Comparison of ENCODE assay signal across 10 mouse cellular contexts in the genomic region with DNA sequence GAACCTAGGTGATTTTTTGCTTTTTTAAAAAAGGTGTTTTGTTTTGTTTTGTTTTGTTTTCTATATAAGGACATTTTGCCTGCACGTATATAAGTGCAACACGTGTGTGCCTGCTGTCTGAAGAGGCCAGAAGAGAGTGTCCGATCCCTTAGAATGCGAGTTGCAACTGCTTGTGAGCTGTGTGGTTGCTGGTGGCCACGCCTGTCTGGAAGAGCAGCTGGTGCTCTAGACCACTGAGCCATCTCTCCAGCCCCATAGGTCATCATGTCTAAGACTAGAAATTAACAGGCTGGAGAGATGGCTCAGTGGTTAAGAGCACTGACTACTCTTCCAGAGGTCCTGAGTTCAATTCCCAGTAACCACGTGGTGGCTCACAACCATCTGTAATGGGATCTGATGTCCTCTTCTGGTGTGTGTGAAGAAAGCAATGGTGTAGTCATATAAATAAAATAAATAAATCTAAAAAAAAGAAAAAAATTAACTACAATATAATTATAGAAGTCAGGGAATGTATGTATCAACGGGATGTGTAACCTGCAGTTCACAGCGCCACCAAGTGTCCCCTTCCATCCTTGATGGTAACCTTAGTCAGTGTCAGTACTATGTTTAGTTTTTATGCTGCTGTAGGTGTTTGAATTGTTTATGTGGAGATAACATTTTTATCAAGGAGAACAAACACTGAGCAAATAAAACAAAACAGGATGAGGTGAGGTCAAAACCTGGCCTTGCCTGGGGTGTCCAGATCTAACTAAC. TPM values are rescaled to one million over a fixed set of nuclear protein-coding genes. Genes with fewer than 3 reads are reported as not detected.
A peak's percentile ranks its signal among the peaks of the same experiment; 100 is the strongest.
DNase-seq lines count a peak whose midpoint lies in the region; TF ChIP-seq lines count a peak whose summit lies in the region.
"Had no signal": no experiment of that assay in that cellular context is flagged by ENCODE, and none has a peak within 500 bp of the region (broad histone marks: within the 10 kb centered on the region; RNA-seq: fewer than 3 reads in every experiment).

No protein-coding gene starts in this region.

- H3K4me3 ChIP-seq in gastrocnemius, adult 2 months, result no peak overlapping the region
- no peak overlapping the region for H3K4me3 ChIP-seq in left cerebral cortex, adult 2 months
- no peak overlapping the region for H3K4me3 ChIP-seq in embryonic fibroblast, embryonic 13.5 days (ENCODE audit: insufficient read depth, low read length)
- H3K4me3 ChIP-seq: lung, embryonic 15.5 days had no signal

- H3K4me1 ChIP-seq in embryonic fibroblast, embryonic 13.5 days (ENCODE audit: control insufficient read depth, insufficient read depth, low read length), result no peaks in the 10 kb centered on the region
- H3K4me1 ChIP-seq: lung, embryonic 15.5 days had no signal

- TF ChIP-seq POLR2A in embryonic fibroblast, embryonic 13.5 days (IDR thresholded peaks at IDR 0.05; ENCODE audit: low read depth, low read length), result no peak

- H3K27ac ChIP-seq in gastrocnemius, adult 2 months, result no peak overlapping the region
- H3K27ac ChIP-seq in left cerebral cortex, adult 2 months, result no peak overlapping the region
- H3K27ac ChIP-seq in embryonic fibroblast, embryonic 13.5 days (ENCODE audit: insufficient read depth, low read length), result no peak overlapping the region
- H3K27ac ChIP-seq: lung, embryonic 15.5 days had no signal

- peak; percentile 46 for TF ChIP-seq CTCF in gastrocnemius, adult 2 months (IDR thresholded peaks at IDR 0.05)
- TF ChIP-seq CTCF in left cerebral cortex, adult 2 months (IDR thresholded peaks at IDR 0.05), result peak; percentile 28
- TF ChIP-seq CTCF in embryonic fibroblast, embryonic 13.5 days (IDR thresholded peaks at IDR 0.05; ENCODE audit: borderline replicate concordance, insufficient read depth, low read length), result peak; percentile 11; the same call in 1 of the 2 replicates

- intact Hi-C loops in gastrocnemius, adult 2 months (cut with DNase I), result no loop called here
- intact Hi-C loops in left cerebral cortex, adult 2 months (cut with DNase I), result no loop called here
- intact Hi-C loops in left cerebral cortex, postnatal 4 days (cut with DNase I), result no loop called here

- no peak for DNase-seq in gastrocnemius, adult 2 months
- DNase-seq in gastrocnemius, adult 18-20 months (ENCODE audit: low spot score), result no peak
- no peak for DNase-seq in left cerebral cortex, adult 2 months (ENCODE audit: extremely low spot score in 1 of 2, low spot score in 2 of 2)
- DNase-seq in left cerebral cortex, adult 11 months (ENCODE audit: low spot score), result no peak
- peak; percentile 53 for DNase-seq in 416B (ENCODE audit: low read depth)
- no peak for DNase-seq in spleen, adult 12 weeks (ENCODE audit: low spot score)
- DNase-seq in left cerebral cortex, postnatal 4 days, result no peak
- DNase-seq: cerebellum, adult 18-20 months had no signal

RNA-seq across cellular contexts. Expression of gene Scand1, which starts 40.1 kb away (rescaled TPM):
- total RNA-seq in gastrocnemius, adult 2 months (2021), result 10 to 100 TPM; 61.0 to 61.2 TPM
- 10 to 100 TPM; 64.7 to 64.8 TPM for total RNA-seq in gastrocnemius, adult 18-20 months (2021)
- total RNA-seq in left cerebral cortex, adult 2 months (2021), result 10 to 100 TPM; 81.9 to 84.4 TPM
- 16.3 and 23.3 TPM in 2 replicates for polyA plus RNA-seq in embryonic fibroblast, embryonic 13.5 days (2011; ENCODE audit: insufficient read length, low read depth, missing spikeins)
- 100 to 1,000 TPM in 1 of 2 experiments, 10 to 100 TPM in 1; 96.9 to 106 TPM for total RNA-seq in left cerebral cortex, postnatal 4 days (2021)

RNA-seq across cellular contexts. Expression of gene Cnbd2, which starts 40.5 kb away (rescaled TPM):
- total RNA-seq in gastrocnemius, adult 2 months (2021), result under 1 TPM; 0.86 to 0.92 TPM
- 1 to 10 TPM in 1 of 2 experiments, under 1 TPM in 1; 0.89 to 1.0 TPM for total RNA-seq in gastrocnemius, adult 18-20 months (2021)
- 1 to 10 TPM; 6.9 to 7.3 TPM for total RNA-seq in left cerebral cortex, adult 2 months (2021)
- polyA plus RNA-seq in embryonic fibroblast, embryonic 13.5 days (2011; ENCODE audit: insufficient read length, low read depth, missing spikeins), result 1.3 and 3.4 TPM in 2 replicates
- total RNA-seq in left cerebral cortex, postnatal 4 days (2021), result 1 to 10 TPM; 4.1 to 4.7 TPM
